Mouse (Mus musculus) E14TG2a.4 (cell line): ENCODE results near the gene Btn1a1.

ENCODE experiments used
- CTCF ChIP-seq: conservative IDR thresholded peaks from 2 replicates; pipeline ENCODE4 v1.5.1; 2014; ENCODE audit warnings: low read length
- NANOG ChIP-seq: IDR thresholded peaks from 2 replicates; pipeline ENCODE4 v1.6.1; 2014; ENCODE audit warnings: borderline replicate concordance, low read length, mixed read lengths

GRCm38 (mm10) chr13:23491263-23491662 is 25.6 kb upstream of the Btn1a1 start:
- no peak for TF ChIP-seq CTCF
- TF ChIP-seq NANOG, result no peak
